Mouse (Mus musculus) embryo, embryonic 11 days (tissue): Measurements from ENCODE around the gene Kalrn.

Experiments
- DNase-seq: peaks from one replicate; pipeline ENCODE4 v3.0.0-alpha.2; 2015

Gene Kalrn

GRCm38 (mm10) chr16:34417383-34417782, 155.9 kb downstream of the Kalrn start:
- DNase-seq = no peak

- DNase-seq = peak; percentile 36
Observed at GRCm38 (mm10) chr16:34414581-34414980, 158.8 kb downstream of the Kalrn start.

GRCm38 (mm10) chr16:34413868-34414333, 159.4 kb downstream of the Kalrn start:
- peak; percentile 32 for DNase-seq

- no peak for DNase-seq
Observed at GRCm38 (mm10) chr16:34407036-34407435, 166.3 kb downstream of the Kalrn start.

- DNase-seq = no peak
Observed at GRCm38 (mm10) chr16:34405094-34405493, 168.2 kb downstream of the Kalrn start.

- no peak for DNase-seq
Observed at GRCm38 (mm10) chr16:34401216-34401615, 172.1 kb downstream of the Kalrn start.

GRCm38 (mm10) chr16:34400102-34400728, 173.1 kb downstream of the Kalrn start:
- peak; percentile 81 for DNase-seq

- DNase-seq = no peak
Observed at GRCm38 (mm10) chr16:34395221-34395811, 178.0 kb downstream of the Kalrn start.

GRCm38 (mm10) chr16:34389520-34390271, 183.6 kb downstream of the Kalrn start:
- peak; percentile 54 for DNase-seq

GRCm38 (mm10) chr16:34388871-34389270, 184.5 kb downstream of the Kalrn start:
- DNase-seq = no peak

GRCm38 (mm10) chr16:34385065-34385464, 188.3 kb downstream of the Kalrn start:
- DNase-seq = no peak

GRCm38 (mm10) chr16:34382992-34383391, 190.3 kb downstream of the Kalrn start:
- DNase-seq = no peak

- DNase-seq = peak; percentile 12
Observed at GRCm38 (mm10) chr16:34376166-34376857, 197.0 kb downstream of the Kalrn start.

- peak; percentile 31 for DNase-seq
Observed at GRCm38 (mm10) chr16:34373519-34373918, 199.8 kb downstream of the Kalrn start.

- DNase-seq = no peak
Observed at GRCm38 (mm10) chr16:34372103-34372741, 201.1 kb downstream of the Kalrn start.

GRCm38 (mm10) chr16:34359206-34359605, 214.1 kb downstream of the Kalrn start:
- no peak for DNase-seq

- no peak for DNase-seq
Observed at GRCm38 (mm10) chr16:34355547-34355946, 217.8 kb downstream of the Kalrn start.

- DNase-seq = no peak
Observed at GRCm38 (mm10) chr16:34354042-34354441, 219.3 kb downstream of the Kalrn start.

- peak; percentile 48 for DNase-seq
Observed at GRCm38 (mm10) chr16:34352747-34353146, 220.6 kb downstream of the Kalrn start.

GRCm38 (mm10) chr16:34351575-34352150, 221.7 kb downstream of the Kalrn start:
- no peak for DNase-seq

GRCm38 (mm10) chr16:34347574-34347973, 225.8 kb downstream of the Kalrn start:
- no peak for DNase-seq
